Comparison of ENCODE assay signal across 18 mouse cellular contexts in the genomic region with DNA sequence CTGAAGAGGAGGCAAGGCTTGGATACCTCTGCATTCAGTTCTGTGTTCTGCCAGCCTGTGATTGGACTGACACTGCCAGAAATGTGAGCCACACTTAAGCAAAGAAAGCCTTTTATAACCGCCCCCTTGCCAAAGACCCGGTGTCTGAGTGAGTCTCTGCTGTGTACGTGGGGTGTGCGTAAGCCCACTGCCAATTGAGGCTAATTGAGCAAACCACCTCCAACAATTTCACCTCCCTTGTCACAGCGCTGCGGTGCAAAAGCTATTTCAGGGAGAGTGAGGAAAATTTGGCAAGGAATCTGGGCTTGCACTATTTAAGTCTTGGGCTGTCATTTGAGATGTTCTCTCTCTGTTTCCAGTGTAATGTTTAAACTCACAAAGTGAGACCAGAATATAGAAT.
DNase-seq lines count a peak whose midpoint lies in the region; ATAC-seq and TF ChIP-seq lines count a peak whose summit lies in the region.
"Had no signal": no experiment of that assay in that cellular context is flagged by ENCODE, and none has a peak within 500 bp of the region (broad histone marks: within the 10 kb centered on the region; RNA-seq: fewer than 3 reads in every experiment).

No protein-coding gene starts in this region.

- DNase-seq in heart, adult 11 months, result peak; percentile 85
- DNase-seq in heart, embryonic 10.5 days (ENCODE audit: low spot score), result no peak
- DNase-seq in left cerebral cortex, adult 2 months (ENCODE audit: extremely low spot score in 1 of 2, low spot score in 2 of 2), result peak; percentile 52 to 55
- DNase-seq in right cerebral cortex, postnatal 25 days, result peak; percentile 67
- DNase-seq in limb, embryonic 10.5 days (ENCODE audit: low spot score), result no peak
- DNase-seq: adrenal gland, postnatal 36 days; cerebellum, adult 11-12 months; heart, adult 2 months; heart, postnatal 14 days; kidney, adult 8-10 months; lung, postnatal 4 days; thymus, adult 18-20 months had no signal

- no peak overlapping the region for H3K4me2 ChIP-seq in forebrain, embryonic 16.5 days (ENCODE audit: low read length)
- H3K4me2 ChIP-seq: limb, embryonic 13.5 days had no signal

- H3K9me3 ChIP-seq in heart, embryonic 10.5 days, result no peaks in the 10 kb centered on the region
- no peaks in the 10 kb centered on the region for H3K9me3 ChIP-seq in forebrain, embryonic 16.5 days (ENCODE audit: control insufficient read depth, low read length)
- H3K9me3 ChIP-seq in limb, embryonic 10.5 days (replicated peaks), result no peaks in the 10 kb centered on the region
- H3K9me3 ChIP-seq: limb, embryonic 13.5 days had no signal

- no peak for TF ChIP-seq CTCF in left cerebral cortex, adult 2 months (IDR thresholded peaks at IDR 0.05)

- peak; percentile 39; the same call in 1 of the 2 replicates for ATAC-seq in forebrain, embryonic 16.5 days
- no peak for ATAC-seq in megakaryocyte-erythroid progenitor cell, adult 5-6 weeks (replicated peaks; ENCODE audit: low FRiP score, low TSS enrichment, poor library complexity, severe bottlenecking)
- ATAC-seq: midbrain, embryonic 16.5 days had no signal

- H3K4me3 ChIP-seq in heart, embryonic 10.5 days, result no peak overlapping the region
- H3K4me3 ChIP-seq in forebrain, embryonic 16.5 days (replicated peaks; ENCODE audit: low read length), result no peak overlapping the region
- no peak overlapping the region for H3K4me3 ChIP-seq in left cerebral cortex, adult 2 months
- no peak overlapping the region for H3K4me3 ChIP-seq in limb, embryonic 10.5 days
- H3K4me3 ChIP-seq: heart, adult 2 months; layer of hippocampus, adult 2 months; limb, embryonic 13.5 days had no signal

- 0 out of 2 replicates have a peak, but pooled peaks cover 3% of the 10 kb centered on the region for H3K27me3 ChIP-seq in heart, embryonic 10.5 days (ENCODE audit: insufficient read depth, poor library complexity, severe bottlenecking)
- H3K27me3 ChIP-seq in forebrain, embryonic 16.5 days (replicated peaks; ENCODE audit: control insufficient read depth, insufficient read depth, low read length), result no peaks in the 10 kb centered on the region
- no peaks in the 10 kb centered on the region for H3K27me3 ChIP-seq in limb, embryonic 10.5 days (ENCODE audit: low read depth, poor library complexity, severe bottlenecking)

- intact Hi-C loops in left cerebral cortex, adult 2 months (cut with DNase I), result loop anchor here (2.0 kb wide), 1 partner anchor 104 kb away; no protein-coding TSS in a partner anchor

- 79% methylated on average over 6 of the region's 6 CpGs for WGBS in heart, embryonic 10.5 days
- 19% methylated on average over 6 of the region's 6 CpGs for WGBS in forebrain, embryonic 16.5 days
- WGBS in limb, embryonic 10.5 days, result 71% methylated on average over 6 of the region's 6 CpGs

- H3K36me3 ChIP-seq in heart, embryonic 10.5 days, result no peaks in the 10 kb centered on the region
- no peaks in the 10 kb centered on the region for H3K36me3 ChIP-seq in forebrain, embryonic 16.5 days (ENCODE audit: control insufficient read depth, insufficient read depth)
- no peaks in the 10 kb centered on the region for H3K36me3 ChIP-seq in limb, embryonic 10.5 days
- H3K36me3 ChIP-seq: G1E; limb, embryonic 13.5 days had no signal

- no peak overlapping the region for H3K27ac ChIP-seq in heart, embryonic 10.5 days
- H3K27ac ChIP-seq in forebrain, embryonic 16.5 days (ENCODE audit: low read length), result no peak overlapping the region
- no peak overlapping the region for H3K27ac ChIP-seq in left cerebral cortex, adult 2 months
- H3K27ac ChIP-seq in limb, embryonic 10.5 days, result no peak overlapping the region
- H3K27ac ChIP-seq: heart, adult 2 months; layer of hippocampus, adult 2 months; limb, embryonic 13.5 days had no signal

- H3K9ac ChIP-seq in forebrain, embryonic 16.5 days (replicated peaks; ENCODE audit: low read depth, low read length), result no peak overlapping the region
- H3K9ac ChIP-seq: limb, embryonic 13.5 days had no signal

- peaks cover 5% of the 10 kb centered on the region; the same call in 1 of the 2 replicates for H3K4me1 ChIP-seq in heart, embryonic 10.5 days
- H3K4me1 ChIP-seq in forebrain, embryonic 16.5 days (replicated peaks; ENCODE audit: control insufficient read depth, insufficient read depth, low read length), result peaks cover 8% of the 10 kb centered on the region
- peaks cover 6% of the 10 kb centered on the region for H3K4me1 ChIP-seq in limb, embryonic 10.5 days

Comparison
In these comparisons a context has a peak if more than half of its experiments do, and no peak if none do; other contexts are left out.
1. DNase-seq: peak in heart, adult 11 months (single experiment), left cerebral cortex, adult 2 months (2 of 2) and right cerebral cortex, postnatal 25 days (single experiment); none in heart, embryonic 10.5 days (single experiment) and limb, embryonic 10.5 days (single experiment).